Comparison of ENCODE assay signal across 8 mouse cellular contexts in the genomic region with DNA sequence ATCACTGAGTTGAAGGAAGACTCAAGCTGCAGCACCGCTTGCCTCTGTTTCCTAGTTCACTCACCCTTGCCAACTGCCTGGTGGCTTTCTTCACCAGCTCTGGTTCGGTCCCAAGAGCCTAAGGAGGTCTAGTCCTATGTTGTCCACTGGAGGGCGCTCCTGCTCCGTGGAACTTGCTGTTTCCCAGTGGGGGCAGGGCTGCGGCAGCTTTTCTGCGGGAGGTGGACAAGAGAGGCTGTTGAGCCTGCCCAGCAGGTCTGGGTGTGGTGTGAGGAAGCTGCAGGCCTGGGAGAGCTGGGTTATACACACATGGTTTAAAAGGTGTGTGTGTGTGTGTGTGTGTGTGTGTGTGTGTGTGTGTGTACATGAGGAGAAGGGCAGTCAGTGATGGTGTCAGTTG. TPM values are rescaled to one million over a fixed set of nuclear protein-coding genes. Genes with fewer than 3 reads are reported as not detected.
DNase-seq lines count a peak whose midpoint lies in the region; ATAC-seq and TF ChIP-seq lines count a peak whose summit lies in the region.

No protein-coding gene starts in this region.

- peak; percentile 78 for DNase-seq in ES-E14 (ENCODE audit: low read depth, low spot score)
- DNase-seq in adrenal gland, postnatal 36 days: peak; percentile 88 to 89
- DNase-seq in embryonic facial prominence, embryonic 14.5 days (ENCODE audit: low spot score): peak; percentile 89
- DNase-seq in heart, postnatal 25 days (ENCODE audit: low spot score): peak; percentile 68
- peak; percentile 94 for DNase-seq in large intestine, adult 2 months (ENCODE audit: low read depth, low spot score)
- DNase-seq in lung, postnatal 14 days: peak; percentile 95
- DNase-seq in right cerebral cortex, postnatal 25 days: peak; percentile 81
- DNase-seq in urinary bladder, postnatal 25 days (ENCODE audit: low spot score): peak; percentile 98

- ATAC-seq in embryonic facial prominence, embryonic 14.5 days (ENCODE audit: low read depth): peak; percentile 74

- H3K9ac ChIP-seq in ES-E14 (ENCODE audit: insufficient read depth, low read depth, low read length, poor library complexity, severe bottlenecking): no peak overlapping the region
- no peak overlapping the region for H3K9ac ChIP-seq in embryonic facial prominence, embryonic 14.5 days (ENCODE audit: low read depth, low read length)

- intact Hi-C loops in heart, postnatal 25 days (cut with DNase I): loop anchor here (5.0 kb wide), 1 partner anchor 740 kb away; no protein-coding TSS in a partner anchor

- peaks cover 0 to 19% of the 10 kb centered on the region in 2 experiments; a peak in 1 of 4 replicates for H3K4me1 ChIP-seq in ES-E14 (ENCODE audit: control insufficient read depth in 2 of 2, insufficient read depth in 2 of 2, low read length in 2 of 2, poor library complexity in 1 of 2)
- no peaks in the 10 kb centered on the region for H3K4me1 ChIP-seq in embryonic facial prominence, embryonic 14.5 days (ENCODE audit: control insufficient read depth, insufficient read depth, low read length)

- no peaks in the 10 kb centered on the region for H3K9me3 ChIP-seq in ES-E14 (ENCODE audit: control insufficient read depth, insufficient read depth, low read depth, low read length)
- H3K9me3 ChIP-seq in embryonic facial prominence, embryonic 14.5 days (ENCODE audit: control insufficient read depth, low read length): no peaks in the 10 kb centered on the region

- in situ Hi-C loops in ES-E14 (cut with MboI; ENCODE audit: low sequenced_read_pairs in 2 of 2, unreplicated experiment in 2 of 2): loop anchor here in 1 of 2 experiments (25.0 kb wide), 1 partner anchor 660 kb away; no protein-coding TSS in a partner anchor

- no peak overlapping the region for H3K4me2 ChIP-seq in embryonic facial prominence, embryonic 14.5 days (ENCODE audit: low read depth, low read length)

- no peaks in the 10 kb centered on the region for H3K27me3 ChIP-seq in embryonic facial prominence, embryonic 14.5 days (replicated peaks; ENCODE audit: control insufficient read depth, insufficient read depth, low read length)

- no peak overlapping the region for H3K27ac ChIP-seq in ES-E14 (ENCODE audit: insufficient read depth, low read depth, low read length, poor library complexity, severe bottlenecking)
- H3K27ac ChIP-seq in embryonic facial prominence, embryonic 14.5 days (replicated peaks; ENCODE audit: low read depth, low read length): no peak overlapping the region

- no peaks in the 10 kb centered on the region for H3K36me3 ChIP-seq in ES-E14 (ENCODE audit: control insufficient read depth, insufficient read depth, low read length, poor library complexity, severe bottlenecking)
- no peaks in the 10 kb centered on the region for H3K36me3 ChIP-seq in embryonic facial prominence, embryonic 14.5 days (ENCODE audit: control insufficient read depth, insufficient read depth, low read length)

- WGBS in embryonic facial prominence, embryonic 14.5 days: 3% methylated on average over 6 of the region's 6 CpGs
- 2% methylated on average over 6 of the region's 6 CpGs for WGBS in large intestine, adult 2 months

- no peak overlapping the region for H3K4me3 ChIP-seq in ES-E14 (ENCODE audit: insufficient read depth in 1 of 2, low read depth in 1 of 2, low read length in 2 of 2, poor library complexity in 1 of 2, severe bottlenecking in 1 of 2)
- no peak overlapping the region for H3K4me3 ChIP-seq in embryonic facial prominence, embryonic 14.5 days (ENCODE audit: low read depth, low read length)

TF ChIP-seq in ES-E14, 5 proteins besides CTCF, POLR2A, EP300 and RAD21:
- 0 out of 2 replicates have a peak, but pooled peaks have one; percentile 55 for TF ChIP-seq CHD2 (IDR thresholded peaks at IDR 0.05; ENCODE audit: low read depth, low read length)
- no peak for TF ChIP-seq MAFK (IDR thresholded peaks at IDR 0.05; ENCODE audit: insufficient read depth, low read depth, low read length)
- no peak for TF ChIP-seq ZNF384 (IDR thresholded peaks at IDR 0.05; ENCODE audit: low read depth, low read length)
- peak; percentile 88 for TF ChIP-seq ZC3H11A (IDR thresholded peaks at IDR 0.05; ENCODE audit: borderline replicate concordance, low read depth, low read length)
- TF ChIP-seq HCFC1 (IDR thresholded peaks at IDR 0.05; ENCODE audit: borderline replicate concordance, insufficient read depth, low read length): no peak

RNA-seq across cellular contexts. Expression of gene 6030408B16Rik, which starts 34.3 kb away (rescaled TPM):
- total RNA-seq in ES-E14 (2012; rRNA removed): 0.22 and 0.32 TPM in 2 replicates
- total RNA-seq in adrenal gland, postnatal 36 days (2021): under 1 TPM; 0.36 to 0.40 TPM
- polyA plus RNA-seq in embryonic facial prominence, embryonic 14.5 days (2014; fragmentation: Nextera tagmentation; extraction: Ambion mirVana): 0.79 and 0.84 TPM in 2 replicates
- total RNA-seq in heart, postnatal 25 days (2021): 1 to 10 TPM; 1.3 to 1.5 TPM
- not detected in 2 replicates for polyA plus RNA-seq in large intestine, adult 2 months (2012; rRNA removed)

RNA-seq across cellular contexts. Expression of gene Krt80, which starts 42.7 kb away (rescaled TPM):
- total RNA-seq in ES-E14 (2012; rRNA removed): 0.18 TPM in 1 of 2 replicates, not detected in the other
- total RNA-seq in adrenal gland, postnatal 36 days (2021): 1 to 10 TPM; 1.4 to 2.0 TPM
- polyA plus RNA-seq in embryonic facial prominence, embryonic 14.5 days (2014; fragmentation: Nextera tagmentation; extraction: Ambion mirVana): 5.5 and 9.5 TPM in 2 replicates
- total RNA-seq in heart, postnatal 25 days (2021): 1 to 10 TPM; 2.0 to 2.2 TPM
- polyA plus RNA-seq in large intestine, adult 2 months (2012; rRNA removed): 1.0 and 1.1 TPM in 2 replicates

RNA-seq across cellular contexts. Expression of gene Atg101, which starts 43.2 kb away (rescaled TPM):
- total RNA-seq in ES-E14 (2012; rRNA removed): 116 and 119 TPM in 2 replicates
- 10 to 100 TPM; 53.6 to 90.1 TPM for total RNA-seq in adrenal gland, postnatal 36 days (2021)
- 49.9 and 62.0 TPM in 2 replicates for polyA plus RNA-seq in embryonic facial prominence, embryonic 14.5 days (2014; fragmentation: Nextera tagmentation; extraction: Ambion mirVana)
- total RNA-seq in heart, postnatal 25 days (2021): 10 to 100 TPM; 21.5 to 25.0 TPM
- 36.1 and 37.9 TPM in 2 replicates for polyA plus RNA-seq in large intestine, adult 2 months (2012; rRNA removed)
